Mouse (Mus musculus) stomach, embryonic 14.5 days (tissue): ENCODE data around the gene AU022751. TPM values are rescaled to one million over a fixed set of nuclear protein-coding genes. Genes with fewer than 3 reads are reported as not detected.
"Not testable (repeated sequence)": the region's sequence is repeated elsewhere in the genome, so short reads cannot be mapped to it uniquely, and the experiment has no call there.

Experiments used
- ATAC-seq: fragments of 200-750 bp; cut with Nextera tagmentation; 2 replicates; pipeline ENCODE4 v1.8.0; 2017; ENCODE audit warnings: low read depth, moderate TSS enrichment; ENCODE audit not compliant: insufficient number of reproducible peaks, insufficient read depth, low FRiP score
- H3K27ac ChIP-seq: fragments of 300-500 bp; sonication (generic); 2 replicates; pipeline ENCODE4 v1.5.1; 2014; ENCODE audit warnings: mild to moderate bottlenecking, low read length, moderate library complexity, mixed read lengths
- H3K27me3 ChIP-seq: fragments of 300-500 bp; sonication (generic); 2 replicates; pipeline ENCODE4 v1.6.1; 2014; ENCODE audit warnings: low read length, control low read depth, mixed read lengths; ENCODE audit not compliant: control insufficient read depth, insufficient read depth
- H3K36me3 ChIP-seq: fragments of 300-500 bp; sonication (generic); 2 replicates; pipeline ENCODE4 v1.6.1; 2014; ENCODE audit warnings: mild to moderate bottlenecking, control low read depth, low read length, moderate library complexity, mixed read lengths; ENCODE audit not compliant: control insufficient read depth, insufficient read depth
- H3K4me1 ChIP-seq: fragments of 300-500 bp; sonication (generic); 2 replicates; pipeline ENCODE4 v1.6.1; 2014; ENCODE audit warnings: low read length, control low read depth, mixed read lengths; ENCODE audit not compliant: control insufficient read depth, insufficient read depth
- H3K4me2 ChIP-seq: fragments of 300-500 bp; sonication (generic); replicated peaks from 2 replicates; pipeline ENCODE4 v1.6.1; 2014; ENCODE audit warnings: low read depth, low read length, control low read depth
- H3K4me3 ChIP-seq: fragments of 300-500 bp; sonication (generic); 2 replicates; pipeline ENCODE4 v1.5.1; 2014; ENCODE audit warnings: low read depth, low read length, control low read depth
- H3K9ac ChIP-seq: fragments of 300-500 bp; sonication (generic); replicated peaks from 2 replicates; pipeline ENCODE4 v1.6.1; 2014; ENCODE audit warnings: low read depth, mild to moderate bottlenecking, control low read depth, low read length, moderate library complexity, mixed read lengths
- H3K9me3 ChIP-seq: fragments of 300-500 bp; sonication (generic); 2 replicates; pipeline ENCODE4 v1.6.1; 2016; ENCODE audit warnings: low read depth, low read length, control low read depth; ENCODE audit not compliant: control insufficient read depth
- WGBS: fragments of 180-500 bp; shearing (Covaris S2); extraction: QIAGEN DNeasy Blood & Tissue Kit; methylation state at CpG from one replicate; pipeline ENCODE4 v1.1.7; 2014; 5-methylcytosine and 5-hydroxymethylcytosine counted together
- polyA plus RNA-seq: library from polyadenylated mRNA; unstranded; fragments of >200 nt; fragmentation: Nextera tagmentation; extraction: Ambion mirVana; gene quantifications from 2 replicates; pipeline ENCODE4 v1.2.1, GENCODE M21; 2014

The AU022751 gene
- not detected in 2 replicates for polyA plus RNA-seq

DNA sequence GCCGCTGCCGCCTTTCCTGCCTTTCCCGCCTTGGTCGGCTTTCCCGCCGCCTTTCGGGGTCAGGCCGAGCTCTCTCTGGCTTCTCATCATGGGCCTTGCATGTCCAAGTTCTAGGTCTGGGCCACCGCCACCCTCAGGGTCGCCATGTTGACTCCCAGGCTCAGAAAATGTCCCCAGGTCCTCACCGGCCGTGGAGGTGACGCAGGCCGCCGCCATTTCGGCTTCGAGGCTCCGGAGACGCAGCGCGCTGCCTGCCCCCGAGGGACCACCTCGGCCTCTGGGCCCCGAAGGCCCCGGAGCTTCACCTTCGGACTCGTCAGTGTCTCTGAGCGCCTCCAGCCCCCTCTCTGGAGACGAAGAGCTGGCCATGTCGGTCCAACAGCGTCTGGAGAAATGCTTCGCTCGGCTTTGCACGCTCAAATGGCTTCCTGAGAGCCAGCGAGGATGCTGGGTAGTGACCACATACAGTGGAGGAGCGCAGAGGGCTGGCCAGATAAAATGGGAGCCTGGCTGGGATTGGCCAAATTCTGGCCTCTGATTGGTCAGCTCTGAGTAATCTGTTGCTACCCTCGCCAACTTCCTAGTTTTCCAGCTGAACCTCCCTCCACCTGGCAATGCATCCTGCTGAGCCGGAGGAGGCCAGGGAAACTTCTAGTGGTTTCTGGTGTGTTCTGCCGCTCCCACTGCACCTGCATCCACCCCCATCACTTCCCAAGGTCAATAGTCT is at the start of gene AU022751:
Gene AU022751 (minus strand): TSS at position 466 of the 727 bp plus-strand sequence.
- 88% methylated on average over 39 of the region's 39 CpGs for WGBS
- Histone ChIP-seq H3K9ac (no peak within 1 kb of the TSS), H3K4me3 (no peak within 1 kb of the TSS), H3K4me1 (no peaks in the 10 kb centered on the region), H3K4me2 (no peak within 1 kb of the TSS), H3K27me3 (no peaks in the 10 kb centered on the region), H3K27ac (no peak within 1 kb of the TSS), H3K9me3 (peaks cover 9% of the 10 kb centered on the region; the same call in 1 of the 2 replicates), H3K36me3 (no peaks in the 10 kb centered on the region)
- ATAC-seq, result no peak

DNA sequence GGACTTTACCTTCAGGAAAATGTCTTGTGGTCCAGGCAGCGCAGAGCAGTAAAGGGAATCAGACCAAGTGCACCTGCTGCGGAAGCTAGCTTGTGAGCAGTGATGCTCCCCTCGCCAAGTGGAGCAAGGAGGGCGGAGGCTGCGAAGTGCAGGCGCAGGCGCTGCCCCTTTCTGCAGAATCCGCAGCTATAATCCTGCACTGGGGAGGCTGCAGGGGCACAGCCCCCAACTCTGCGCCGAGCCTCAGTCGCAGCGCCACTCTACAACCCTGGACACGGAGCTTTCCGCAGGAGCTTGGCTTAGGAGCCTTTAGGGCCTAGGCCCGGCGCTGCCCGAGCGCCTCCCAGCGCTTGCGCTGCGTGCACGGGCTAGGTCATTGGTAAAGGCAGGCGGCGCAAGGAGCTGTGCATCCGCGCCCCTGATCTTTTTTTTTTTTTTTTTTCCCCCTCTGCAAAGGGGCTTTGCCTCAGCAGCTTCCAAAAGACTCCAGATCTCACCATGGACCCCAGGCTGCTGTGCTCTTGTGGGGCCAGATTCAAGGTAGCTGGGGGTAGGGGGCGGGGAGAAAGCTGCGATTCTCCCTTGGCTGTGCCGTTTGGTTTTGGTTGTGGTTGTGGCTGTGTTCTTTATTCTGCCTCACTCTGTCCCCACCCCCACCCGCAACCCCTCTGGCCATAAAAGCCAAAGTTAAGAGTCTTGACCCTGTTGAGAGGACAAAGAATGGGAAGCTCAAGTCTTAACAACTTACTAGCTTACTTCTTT is 9.0 kb upstream of the AU022751 start:
- Histone ChIP-seq H3K27ac (no peak overlapping the region), H3K27me3 (no peaks in the 10 kb centered on the region), H3K4me3 (peak overlapping the region; percentile 11; the same call in 1 of the 2 replicates), H3K9ac (no peak overlapping the region), H3K9me3 (no peaks in the 10 kb centered on the region), H3K4me2 (peak overlapping the region; percentile 33), H3K4me1 (no peaks in the 10 kb centered on the region), H3K36me3 (no peaks in the 10 kb centered on the region)
- 0 out of 2 replicates have a peak, but pooled peaks have one; percentile 42 for ATAC-seq
- WGBS, result 7% methylated on average over 29 of the region's 30 CpGs

- Histone ChIP-seq H3K27me3 (no peaks in the 10 kb centered on the region), H3K9me3 (no peaks in the 10 kb centered on the region), H3K9ac (no peak overlapping the region), H3K4me3 (peak overlapping the region; percentile 11; the same call in 1 of the 2 replicates), H3K4me1 (no peaks in the 10 kb centered on the region), H3K27ac (no peak overlapping the region), H3K36me3 (no peaks in the 10 kb centered on the region), H3K4me2 (peak overlapping the region; percentile 33)
- ATAC-seq, result no peak
- WGBS, result 31% methylated on average over 12 of the region's 12 CpGs
Observed at GRCm38 (mm10) chrX:6091547-6091946, 8.3 kb upstream of the AU022751 start.

DNA sequence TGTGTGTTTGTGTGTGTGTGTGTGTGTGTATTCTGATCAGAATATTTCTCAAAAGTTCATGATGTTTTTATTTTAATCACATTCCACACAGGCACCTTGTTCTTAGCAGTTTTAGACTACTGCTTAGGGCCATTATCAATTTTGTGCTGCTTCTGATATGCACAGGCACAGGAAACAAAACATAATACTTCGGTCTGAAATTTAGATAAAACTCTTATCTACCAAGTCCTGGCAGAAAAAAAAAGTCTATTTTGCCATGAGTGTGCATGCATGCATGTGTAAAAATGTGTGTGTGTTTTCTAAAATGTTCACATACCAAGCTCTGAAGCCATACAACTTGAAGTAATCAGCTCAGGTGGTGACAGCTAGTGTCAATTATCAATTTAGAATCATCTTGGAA is 21.7 kb downstream of the AU022751 start:
- H3K4me3 ChIP-seq, result no peak overlapping the region
- WGBS, result 63% methylated on average over 1 of the region's 1 CpGs
- no peaks in the 10 kb centered on the region for H3K9me3 ChIP-seq
- no peak for ATAC-seq
- H3K36me3 ChIP-seq, result no peaks in the 10 kb centered on the region
- no peak overlapping the region for H3K4me2 ChIP-seq
- H3K4me1 ChIP-seq, result no peaks in the 10 kb centered on the region
- H3K27ac ChIP-seq, result no peak overlapping the region
- no peaks in the 10 kb centered on the region for H3K27me3 ChIP-seq
- H3K9ac ChIP-seq, result no peak overlapping the region

DNA sequence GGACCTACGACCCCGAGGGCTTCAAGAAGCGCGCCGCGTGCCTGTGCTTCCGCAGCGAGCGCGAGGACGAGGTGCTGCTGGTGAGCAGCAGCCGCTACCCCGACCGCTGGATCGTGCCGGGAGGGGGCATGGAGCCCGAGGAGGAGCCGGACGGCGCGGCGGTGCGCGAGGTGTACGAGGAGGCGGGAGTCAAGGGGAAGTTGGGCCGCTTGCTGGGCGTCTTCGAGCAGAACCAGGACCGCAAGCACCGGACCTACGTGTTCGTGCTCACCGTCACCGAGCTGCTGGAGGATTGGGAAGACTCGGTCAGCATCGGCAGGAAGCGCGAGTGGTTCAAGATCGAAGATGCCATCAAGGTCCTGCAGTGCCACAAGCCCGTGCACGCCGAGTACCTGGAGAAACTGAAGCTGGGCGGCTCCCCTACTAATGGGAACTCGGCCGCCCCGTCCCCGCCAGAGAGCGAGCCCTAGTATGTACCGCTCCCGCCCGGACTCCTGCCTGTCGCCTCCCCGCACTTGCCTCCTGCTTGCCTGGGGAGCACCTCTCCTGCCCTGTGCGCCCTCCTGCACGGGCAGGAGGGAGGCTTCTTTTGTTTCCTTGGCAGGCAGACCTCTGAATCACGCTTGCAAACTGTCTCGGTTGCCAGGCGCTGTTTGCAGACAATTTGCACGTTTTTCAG is 35.1 kb downstream of the AU022751 start:
- H3K4me1 ChIP-seq, H3K27me3 ChIP-seq, H3K27ac ChIP-seq, H3K9ac ChIP-seq, H3K36me3 ChIP-seq, H3K9me3 ChIP-seq: not testable (repeated sequence)
- ATAC-seq, result peak; percentile 59; the same call in 1 of the 2 replicates
- Histone ChIP-seq H3K4me3 (peak overlapping the region; percentile 6; the same call in 1 of the 2 replicates), H3K4me2 (peak overlapping the region; percentile 31; the same call in 1 of the 2 replicates)
- WGBS, result 12% methylated on average over 7 of the region's 60 CpGs

DNA sequence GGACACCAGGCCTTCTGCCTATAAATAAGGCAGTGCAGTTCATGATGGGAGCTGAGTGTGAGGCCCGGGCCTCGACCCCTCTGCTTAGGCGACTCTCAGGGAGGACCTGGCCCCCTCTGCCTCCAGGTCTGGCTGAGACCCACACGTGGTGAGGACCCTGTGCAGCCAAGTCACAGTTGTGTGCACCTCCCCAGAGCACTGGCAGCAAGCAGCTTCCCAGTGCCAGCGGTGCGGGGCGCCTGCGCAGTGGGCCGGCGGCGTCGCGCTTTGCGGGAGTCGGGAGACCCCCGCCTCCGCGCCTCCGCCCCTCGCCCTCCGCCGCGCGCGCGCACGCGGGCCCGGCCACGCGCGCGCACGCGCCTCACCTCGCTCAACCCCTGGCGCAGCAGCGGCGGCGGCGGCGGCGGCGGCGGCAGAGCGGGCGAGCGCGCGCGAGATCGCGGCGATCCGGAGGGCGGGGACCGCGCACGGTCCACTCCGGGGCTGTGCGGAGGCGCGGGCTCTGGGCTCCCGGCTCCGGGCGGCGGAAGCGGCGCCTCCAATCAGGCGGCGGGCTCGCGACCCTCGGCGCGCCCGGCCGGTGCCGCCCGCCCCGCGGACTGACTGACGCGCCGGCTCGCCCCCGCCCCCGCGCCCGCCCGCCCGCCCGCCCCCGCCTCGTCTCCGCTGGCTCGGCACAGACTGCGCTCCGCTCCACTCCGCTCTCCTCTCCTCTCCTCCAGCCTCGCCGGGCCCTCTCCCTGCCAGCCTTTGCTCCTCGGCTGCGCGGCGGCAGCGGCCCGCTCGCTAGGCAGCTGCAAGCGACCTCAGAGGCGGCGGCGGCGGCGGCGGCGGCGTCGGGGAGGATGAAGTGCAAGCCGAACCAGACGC is 35.9 kb downstream of the AU022751 start, which contains the start of gene Nudt11:
Gene Nudt11 (plus strand): TSS at position 388 of the 870 bp plus-strand sequence.
- no CpG with 5 or more reads among the region's 121 CpGs for WGBS

More for the DNA sequence above, 35.9 kb downstream of the AU022751 start, which contains the start of gene Nudt11:
- H3K36me3 ChIP-seq, H3K27ac ChIP-seq, H3K27me3 ChIP-seq, H3K9ac ChIP-seq, H3K4me1 ChIP-seq, H3K9me3 ChIP-seq: not testable (repeated sequence)
- Histone ChIP-seq H3K4me3 (peak within 1 kb of the TSS; percentile 6; the same call in 1 of the 2 replicates), H3K4me2 (peak within 1 kb of the TSS; percentile 31; the same call in 1 of the 2 replicates)
- peak; percentile 86 for ATAC-seq
